Mouse (Mus musculus) MEL (cell line): ENCODE measurements around the gene Wfdc10. TPM values are rescaled to one million over a fixed set of nuclear protein-coding genes. Genes with fewer than 3 reads are reported as not detected.

Experiments used
- DNase-seq: peaks from one replicate; pipeline ENCODE4 v3.0.0; 2011; ENCODE audit warnings: low read depth, low spot score
- H3K27ac ChIP-seq: 2 replicates; pipeline ENCODE4 v1.5.1; 2012; ENCODE audit warnings: low read depth, mild to moderate bottlenecking, control low read depth, low read length, moderate library complexity; ENCODE audit not compliant: control insufficient read depth
- H3K27me3 ChIP-seq, 2 experiments: fragments of 150-350 bp in 1 of 2; sonication (generic) in 1 of 2; 2 replicates each; pipeline ENCODE4 v1.6.1; 2012; ENCODE audit warnings: low read length in 2 of 2, mild to moderate bottlenecking in 2 of 2, improper control_type of control experiment in 1 of 2, moderate library complexity in 1 of 2; ENCODE audit not compliant: insufficient read depth in 2 of 2, control insufficient read depth in 1 of 2
- H3K36me3 ChIP-seq, 2 experiments: 2 replicates each; pipeline ENCODE4 v1.6.1; 2012 to 2014; ENCODE audit warnings: low read length in 2 of 2, improper control_type of control experiment in 1 of 2, inconsistent platforms in 1 of 2, mild to moderate bottlenecking in 1 of 2; ENCODE audit not compliant: insufficient read depth in 2 of 2, control insufficient read depth in 1 of 2
- H3K4me1 ChIP-seq, 2 experiments: fragments of 150-350 bp in 1 of 2; sonication (generic) in 1 of 2; 2 replicates each; pipeline ENCODE4 v1.6.1; 2012; ENCODE audit warnings: low read length in 2 of 2, improper control_type of control experiment in 1 of 2, mild to moderate bottlenecking in 1 of 2; ENCODE audit not compliant: insufficient read depth in 2 of 2, control insufficient read depth in 1 of 2
- H3K4me3 ChIP-seq, 2 experiments: fragments of 150-350 bp in 1 of 2; sonication (generic) in 1 of 2; 2 replicates each; pipeline ENCODE4 v1.5.1; 2012; ENCODE audit warnings: low read depth in 2 of 2, low read length in 2 of 2, mild to moderate bottlenecking in 2 of 2, moderate library complexity in 2 of 2, control low read depth in 1 of 2, improper control_type of control experiment in 1 of 2; ENCODE audit not compliant: control insufficient read depth in 1 of 2, insufficient read depth in 1 of 2
- H3K79me2 ChIP-seq: 2 replicates; pipeline ENCODE4 v1.6.1; 2012; ENCODE audit warnings: mild to moderate bottlenecking, low read length, moderate library complexity; ENCODE audit not compliant: control insufficient read depth, poor library complexity, insufficient read depth
- H3K9ac ChIP-seq: 2 replicates; pipeline ENCODE4 v1.6.1; 2012; ENCODE audit warnings: low read depth, mild to moderate bottlenecking, control low read depth, low read length, moderate library complexity; ENCODE audit not compliant: control insufficient read depth, poor library complexity, severe bottlenecking
- H3K9me3 ChIP-seq: fragments of 150-350 bp; sonication (generic); replicated peaks from 2 replicates; pipeline ENCODE4 v1.6.1; 2012; ENCODE audit warnings: mild to moderate bottlenecking, low read length, improper control_type of control experiment, moderate library complexity; ENCODE audit not compliant: insufficient read depth
- BHLHE40 ChIP-seq: IDR thresholded peaks from 2 replicates; pipeline ENCODE4 v1.6.1; 2012; ENCODE audit warnings: low read depth, mild to moderate bottlenecking, inconsistent platforms, low read length, improper control_type of control experiment, borderline replicate concordance
- CHD1 ChIP-seq: IDR thresholded peaks from 2 replicates; pipeline ENCODE4 v1.6.1; 2012; ENCODE audit warnings: low read depth, mild to moderate bottlenecking, inconsistent platforms, low read length, improper control_type of control experiment
- CHD2 ChIP-seq: IDR thresholded peaks from 2 replicates; pipeline ENCODE4 v1.6.1; 2011; ENCODE audit warnings: low read length, improper control_type of control experiment
- CTCF ChIP-seq, 3 experiments: IDR thresholded peaks in 2 of 3; conservative IDR thresholded peaks in 1 of 3; 2 replicates each; pipeline ENCODE4 v1.5.1; 2011 to 2012; ENCODE audit warnings: low read length in 3 of 3, low read depth in 2 of 3, mild to moderate bottlenecking in 2 of 3, improper control_type of control experiment in 1 of 3, inconsistent platforms in 1 of 3, mixed read lengths in 1 of 3, moderate library complexity in 1 of 3; ENCODE audit not compliant: control insufficient read depth in 1 of 3, insufficient read depth in 1 of 3, poor library complexity in 1 of 3, severe bottlenecking in 1 of 3
- GATA1 ChIP-seq: IDR thresholded peaks from 2 replicates; pipeline ENCODE4 v1.6.1; 2011; ENCODE audit warnings: low read depth, low read length, improper control_type of control experiment
- HCFC1 ChIP-seq: IDR thresholded peaks from 2 replicates; pipeline ENCODE4 v1.6.1; 2012; ENCODE audit warnings: low read depth, mild to moderate bottlenecking, inconsistent platforms, low read length, improper control_type of control experiment, moderate library complexity
- KAT2A ChIP-seq: conservative IDR thresholded peaks from 2 replicates; pipeline ENCODE4 v1.6.1; 2012; ENCODE audit warnings: low read depth, low read length, improper control_type of control experiment, inconsistent platforms
- MAX ChIP-seq: IDR thresholded peaks from 2 replicates; pipeline ENCODE4 v1.6.1; 2011; ENCODE audit warnings: low read length, improper control_type of control experiment
- MYB ChIP-seq: IDR thresholded peaks from 2 replicates; pipeline ENCODE4 v1.6.1; 2011; ENCODE audit warnings: mild to moderate bottlenecking, low read depth, low read length, improper control_type of control experiment
- NELFE ChIP-seq: IDR thresholded peaks from 2 replicates; pipeline ENCODE4 v1.6.1; 2011; ENCODE audit warnings: low read depth, low read length, improper control_type of control experiment
- POLR2A ChIP-seq, 2 experiments: IDR thresholded peaks; 2 replicates each; pipeline ENCODE4 v1.6.1; 2011 to 2012; ENCODE audit warnings: low read length in 2 of 2, mild to moderate bottlenecking in 2 of 2, control low read depth in 1 of 2, improper control_type of control experiment in 1 of 2, low read depth in 1 of 2, moderate library complexity in 1 of 2; ENCODE audit not compliant: control insufficient read depth in 1 of 2, insufficient read depth in 1 of 2, poor library complexity in 1 of 2
- RAD21 ChIP-seq: IDR thresholded peaks from 2 replicates; pipeline ENCODE4 v1.6.1; 2011; ENCODE audit warnings: mild to moderate bottlenecking, low read depth, low read length, improper control_type of control experiment
- RCOR1 ChIP-seq: IDR thresholded peaks from 2 replicates; pipeline ENCODE4 v1.6.1; 2012; ENCODE audit warnings: low read depth, mild to moderate bottlenecking, inconsistent platforms, low read length, improper control_type of control experiment
- SIN3A ChIP-seq: IDR thresholded peaks from 2 replicates; pipeline ENCODE4 v1.6.1; 2012; ENCODE audit warnings: low read length, improper control_type of control experiment, inconsistent platforms
- TBP ChIP-seq: IDR thresholded peaks from 2 replicates; pipeline ENCODE4 v1.8.0; 2011; ENCODE audit warnings: low read depth, low read length, improper control_type of control experiment
- TCF12 ChIP-seq: IDR thresholded peaks from 2 replicates; pipeline ENCODE4 v1.6.1; 2014; ENCODE audit warnings: low read depth, mild to moderate bottlenecking, inconsistent platforms, low read length, improper control_type of control experiment, moderate library complexity
- UBTF ChIP-seq: IDR thresholded peaks from 2 replicates; pipeline ENCODE4 v1.6.1; 2012; ENCODE audit warnings: low read depth, mild to moderate bottlenecking, inconsistent platforms, low read length, improper control_type of control experiment, moderate library complexity, borderline replicate concordance; ENCODE audit not compliant: insufficient read depth
- USF2 ChIP-seq, 2 experiments: IDR thresholded peaks; 2 replicates each; pipeline ENCODE4 v1.6.1; 2011 to 2012; ENCODE audit warnings: improper control_type of control experiment in 2 of 2, low read length in 2 of 2, borderline replicate concordance in 1 of 2, inconsistent platforms in 1 of 2, low read depth in 1 of 2, mild to moderate bottlenecking in 1 of 2; ENCODE audit not compliant: insufficient read depth in 1 of 2
- ZC3H11A ChIP-seq: IDR thresholded peaks from 2 replicates; pipeline ENCODE4 v1.6.1; 2012; ENCODE audit warnings: low read depth, mild to moderate bottlenecking, inconsistent platforms, low read length, improper control_type of control experiment
- ZKSCAN1 ChIP-seq: IDR thresholded peaks from 2 replicates; pipeline ENCODE4 v1.6.1; 2012; ENCODE audit warnings: low read depth, mild to moderate bottlenecking, inconsistent platforms, low read length, improper control_type of control experiment, moderate library complexity
- ZMIZ1 ChIP-seq: IDR thresholded peaks from 2 replicates; pipeline ENCODE4 v1.6.1; 2012; ENCODE audit warnings: low read depth, mild to moderate bottlenecking, inconsistent platforms, low read length, improper control_type of control experiment, moderate library complexity
- ZNF384 ChIP-seq: IDR thresholded peaks from 2 replicates; pipeline ENCODE4 v1.6.1; 2012; ENCODE audit warnings: low read depth, mild to moderate bottlenecking, inconsistent platforms, low read length, improper control_type of control experiment
- polyA plus RNA-seq, 2 experiments: library from polyadenylated mRNA; stranded (reverse) in 1 of 2; unstranded in 1 of 2; fragments of >175 nt in 1 of 2; fragments of >200 nt in 1 of 2; gene quantifications; 2 replicates each; pipeline versions ENCODE4 v1.2.1 to v1.2.4; 2012; ENCODE audit warnings: low replicate concordance in 2 of 2, low read depth in 1 of 2; ENCODE audit not compliant: insufficient read length in 2 of 2, insufficient read depth in 1 of 2, missing spikeins in 1 of 2
- total RNA-seq: library from RNA; depleted of rRNA; stranded (reverse); fragments of 300-350 nt; gene quantifications from 2 replicates; pipeline ENCODE4 v1.2.3, GENCODE M21; 2012

The Wfdc10 gene
- total and polyA plus RNA-seq, 3 experiments: not detected

DNA sequence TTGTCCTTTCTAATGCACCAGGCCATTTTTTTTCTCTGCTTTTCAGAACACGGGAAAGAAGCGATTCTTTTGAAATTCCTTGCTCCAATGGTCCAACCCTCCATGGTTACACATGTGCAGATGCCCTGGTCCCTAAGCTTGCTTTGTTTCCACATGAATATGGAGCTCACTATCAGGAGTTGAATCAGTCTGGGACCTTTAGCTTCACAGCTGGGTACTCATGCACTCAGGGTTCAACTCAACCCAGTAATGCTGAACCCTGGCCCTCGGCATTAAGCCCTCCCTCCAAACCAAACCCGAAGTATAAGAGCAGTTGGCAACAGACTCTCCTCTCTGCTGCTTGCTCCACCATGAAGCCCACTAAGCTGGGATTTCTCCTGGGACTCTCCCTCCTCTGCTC is 42.4 kb downstream of the Wfdc10 start, which contains the start of gene Spint4:
Gene Spint4 (plus strand): TSS at position 301 of the 400 bp plus-strand sequence.
- H3K9me3 ChIP-seq: no peaks in the 10 kb centered on the region
- H3K27me3 ChIP-seq: peaks cover 20 to 24% of the 10 kb centered on the region in 2 experiments
- H3K9ac ChIP-seq: no peak within 1 kb of the TSS
- no peak within 1 kb of the TSS for H3K27ac ChIP-seq
- H3K4me3 ChIP-seq: no peak within 1 kb of the TSS
- no peaks in the 10 kb centered on the region for H3K36me3 ChIP-seq
- no peak for DNase-seq
- H3K4me1 ChIP-seq: no peaks in the 10 kb centered on the region
- no peak for TF ChIP-seq TCF12
- TF ChIP-seq MYB: no peak
- no peak for TF ChIP-seq CHD1
- no peak for TF ChIP-seq USF2 (IDR thresholded peaks at IDR 0.05; ENCODE audit: borderline replicate concordance in 1 of 2, insufficient read depth in 1 of 2, low read depth in 1 of 2, low read length in 2 of 2)
- TF ChIP-seq, all 39 proteins: peak for 0
- no peaks in the 10 kb centered on the region for H3K79me2 ChIP-seq

DNA sequence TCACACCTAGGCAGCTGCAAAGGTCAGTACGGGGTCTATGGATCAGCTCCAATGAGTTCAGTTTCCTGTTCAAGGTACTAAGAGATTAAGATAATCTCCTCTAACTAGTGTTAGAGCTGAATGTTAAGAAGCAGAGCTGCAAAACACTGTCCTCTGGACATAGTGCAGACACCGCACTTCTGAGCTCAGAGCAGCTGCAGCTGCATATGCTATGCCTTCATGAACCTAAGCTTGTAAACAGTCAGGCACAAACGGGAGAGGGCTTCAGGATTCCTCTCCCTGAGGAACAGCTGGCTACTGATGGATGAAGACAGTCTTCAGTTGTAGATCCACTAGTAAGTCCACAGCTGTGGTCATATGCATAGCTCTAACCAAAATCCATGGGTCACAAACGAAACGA is 45.1 kb downstream of the Wfdc10 start:
- Histone ChIP-seq H3K36me3 (no peaks in the 10 kb centered on the region), H3K27me3 (peaks cover 19 to 20% of the 10 kb centered on the region in 2 experiments), H3K27ac (no peak overlapping the region), H3K9me3 (no peaks in the 10 kb centered on the region), H3K4me3 (no peak overlapping the region), H3K79me2 (no peaks in the 10 kb centered on the region), H3K9ac (no peak overlapping the region), H3K4me1 (no peaks in the 10 kb centered on the region)
- TF ChIP-seq NELFE (no peak), ZMIZ1 (no peak), ZKSCAN1 (no peak), SIN3A (no peak), TBP (no peak), ZC3H11A (no peak), CTCF (IDR thresholded peaks at IDR 0.05 in 2 of 3, conservative IDR thresholded peaks at IDR 0.05 in 1 of 3; ENCODE audit: control insufficient read depth in 1 of 3, insufficient read depth in 1 of 3, low read depth in 2 of 3, low read length in 3 of 3, poor library complexity in 1 of 3, severe bottlenecking in 1 of 3) (no peak)
- no peak for DNase-seq

DNA sequence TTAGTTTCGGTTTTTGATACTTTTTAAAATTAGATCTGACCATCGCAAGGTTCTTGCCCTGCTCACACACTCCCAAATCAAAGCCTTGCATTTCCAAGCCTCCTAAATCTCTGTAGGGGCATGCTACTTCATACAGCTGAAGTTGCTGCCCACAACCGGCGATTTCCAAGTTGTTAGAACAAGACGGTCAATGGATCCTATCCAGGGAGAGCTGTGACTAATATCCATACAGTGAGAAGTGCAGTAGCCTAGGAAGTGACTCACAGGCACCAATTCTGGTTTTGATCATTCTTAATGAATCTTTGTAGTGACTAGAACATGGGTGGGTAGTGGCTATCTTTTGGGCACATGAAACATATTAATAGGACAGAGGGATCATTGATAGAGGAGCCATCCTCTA is 45.9 kb downstream of the Wfdc10 start:
- Histone ChIP-seq H3K27ac (no peak overlapping the region), H3K36me3 (no peaks in the 10 kb centered on the region), H3K27me3 (peaks cover 17 to 18% of the 10 kb centered on the region in 2 experiments), H3K9me3 (no peaks in the 10 kb centered on the region), H3K4me1 (no peaks in the 10 kb centered on the region), H3K4me3 (no peak overlapping the region), H3K9ac (no peak overlapping the region), H3K79me2 (no peaks in the 10 kb centered on the region)
- no peak for DNase-seq
- TF ChIP-seq ZMIZ1 (no peak), MAX (no peak), HCFC1 (no peak), CHD2 (no peak), POLR2A (IDR thresholded peaks at IDR 0.05; ENCODE audit: control insufficient read depth in 1 of 2, insufficient read depth in 1 of 2, low read depth in 1 of 2, low read length in 2 of 2, poor library complexity in 1 of 2) (no peak), BHLHE40 (no peak), ZC3H11A (no peak), GATA1 (no peak), TBP (no peak), UBTF (no peak), RAD21 (no peak), MYB (no peak), ZNF384 (no peak), RCOR1 (no peak), CTCF (IDR thresholded peaks at IDR 0.05 in 2 of 3, conservative IDR thresholded peaks at IDR 0.05 in 1 of 3; ENCODE audit: control insufficient read depth in 1 of 3, insufficient read depth in 1 of 3, low read depth in 2 of 3, low read length in 3 of 3, poor library complexity in 1 of 3, severe bottlenecking in 1 of 3) (no peak), KAT2A (no peak)
